Mouse (Mus musculus) hindbrain, embryonic 15.5 days (tissue): ENCODE results near the gene Erich6b. TPM values are rescaled to one million over a fixed set of nuclear protein-coding genes. Genes with fewer than 3 reads are reported as not detected.

ENCODE experiments used
- ATAC-seq: fragments of 200-750 bp; cut with Nextera tagmentation; 2 replicates; pipeline ENCODE4 v1.8.0; 2017; ENCODE audit warnings: low read depth, moderate number of reproducible peaks, moderate TSS enrichment; ENCODE audit not compliant: low FRiP score
- H3K27ac ChIP-seq: fragments of 300-500 bp; sonication (generic); replicated peaks from 2 replicates; pipeline ENCODE4 v1.5.1; 2015; ENCODE audit warnings: mild to moderate bottlenecking, inconsistent platforms
- H3K27me3 ChIP-seq: fragments of 300-500 bp; sonication (generic); 2 replicates; pipeline ENCODE4 v1.6.1; 2015; ENCODE audit warnings: control low read depth, inconsistent platforms
- H3K36me3 ChIP-seq: fragments of 300-500 bp; sonication (generic); 2 replicates; pipeline ENCODE4 v1.6.1; 2015; ENCODE audit warnings: control low read depth, inconsistent platforms
- H3K4me1 ChIP-seq: fragments of 300-500 bp; sonication (generic); replicated peaks from 2 replicates; pipeline ENCODE4 v1.6.1; 2015; ENCODE audit warnings: control low read depth, inconsistent platforms
- H3K4me2 ChIP-seq: fragments of 300-500 bp; sonication (generic); 2 replicates; pipeline ENCODE4 v1.6.1; 2015; ENCODE audit warnings: moderate library complexity, mild to moderate bottlenecking, inconsistent platforms
- H3K4me3 ChIP-seq: fragments of 300-500 bp; sonication (generic); 2 replicates; pipeline ENCODE4 v1.5.1; 2015; ENCODE audit warnings: mild to moderate bottlenecking, inconsistent platforms
- H3K9ac ChIP-seq: fragments of 300-500 bp; sonication (generic); 2 replicates; pipeline ENCODE4 v1.6.1; 2015; ENCODE audit warnings: inconsistent platforms
- H3K9me3 ChIP-seq: fragments of 300-500 bp; sonication (generic); 2 replicates; pipeline ENCODE4 v1.6.1; 2016; ENCODE audit warnings: control low read depth, inconsistent platforms
- WGBS: fragments of 180-500 bp; shearing (Covaris S2); methylation state at CpG from one replicate; pipeline ENCODE4 v1.1.7; 2015; 5-methylcytosine and 5-hydroxymethylcytosine counted together
- polyA plus RNA-seq: library from polyadenylated mRNA; unstranded; fragments of >200 nt; fragmentation: Nextera tagmentation; extraction: Ambion mirVana; gene quantifications from 2 replicates; pipeline ENCODE4 v1.2.1, GENCODE M21; 2015

Gene Erich6b
- polyA plus RNA-seq, 1 experiment from 2014 or later = not detected

GRCm38 (mm10) chr14:75646968-75647829 is 5.1 kb downstream of the Erich6b start:
- Histone ChIP-seq H3K4me2 (0 out of 2 replicates have a peak overlapping the region, but pooled peaks have one; percentile 3), H3K27ac (peak overlapping the region; percentile 61), H3K4me3 (no peak overlapping the region), H3K4me1 (peaks cover 7% of the 10 kb centered on the region), H3K27me3 (no peaks in the 10 kb centered on the region), H3K9ac (no peak overlapping the region), H3K36me3 (no peaks in the 10 kb centered on the region), H3K9me3 (no peaks in the 10 kb centered on the region)
- 27% methylated on average over 20 of the region's 20 CpGs for WGBS
- ATAC-seq = peak; percentile 71; the same call in 1 of the 2 replicates

GRCm38 (mm10) chr14:75660936-75661335 is 18.9 kb downstream of the Erich6b start:
- H3K9me3 ChIP-seq = no peaks in the 10 kb centered on the region
- ATAC-seq = peak; percentile 30; the same call in 1 of the 2 replicates
- no peak overlapping the region for H3K4me2 ChIP-seq
- 60% methylated on average over 6 of the region's 6 CpGs for WGBS
- H3K4me1 ChIP-seq = peaks cover 11% of the 10 kb centered on the region
- no peak overlapping the region for H3K4me3 ChIP-seq
- no peaks in the 10 kb centered on the region for H3K36me3 ChIP-seq
- no peak overlapping the region for H3K27ac ChIP-seq
- no peak overlapping the region for H3K9ac ChIP-seq
- H3K27me3 ChIP-seq = no peaks in the 10 kb centered on the region

- WGBS = 32% methylated on average over 8 of the region's 8 CpGs
- Histone ChIP-seq H3K9me3 (no peaks in the 10 kb centered on the region), H3K27ac (no peak overlapping the region), H3K4me2 (no peak overlapping the region), H3K27me3 (no peaks in the 10 kb centered on the region), H3K36me3 (no peaks in the 10 kb centered on the region), H3K9ac (no peak overlapping the region), H3K4me1 (peaks cover 11% of the 10 kb centered on the region), H3K4me3 (no peak overlapping the region)
- ATAC-seq = no peak
Observed at GRCm38 (mm10) chr14:75661548-75661947, 19.5 kb downstream of the Erich6b start.

GRCm38 (mm10) chr14:75665430-75666180 is 23.5 kb downstream of the Erich6b start:
- no peaks in the 10 kb centered on the region for H3K36me3 ChIP-seq
- ATAC-seq = no peak
- H3K27me3 ChIP-seq = no peaks in the 10 kb centered on the region
- no peaks in the 10 kb centered on the region for H3K9me3 ChIP-seq
- no peak overlapping the region for H3K4me2 ChIP-seq
- WGBS = 74% methylated on average over 2 of the region's 2 CpGs
- H3K4me3 ChIP-seq = no peak overlapping the region
- H3K9ac ChIP-seq = no peak overlapping the region
- H3K4me1 ChIP-seq = peaks cover 11% of the 10 kb centered on the region
- H3K27ac ChIP-seq = no peak overlapping the region

GRCm38 (mm10) chr14:75669085-75669645 is 27.1 kb downstream of the Erich6b start:
- no peaks in the 10 kb centered on the region for H3K36me3 ChIP-seq
- H3K4me1 ChIP-seq = no peaks in the 10 kb centered on the region
- H3K9ac ChIP-seq = no peak overlapping the region
- ATAC-seq = no peak
- H3K27ac ChIP-seq = no peak overlapping the region
- H3K9me3 ChIP-seq = no peaks in the 10 kb centered on the region
- H3K4me3 ChIP-seq = no peak overlapping the region
- no peak overlapping the region for H3K4me2 ChIP-seq
- H3K27me3 ChIP-seq = no peaks in the 10 kb centered on the region
- 76% methylated on average over 1 of the region's 1 CpGs for WGBS

GRCm38 (mm10) chr14:75676316-75676715 is 34.3 kb downstream of the Erich6b start:
- Histone ChIP-seq H3K9ac (no peak overlapping the region), H3K4me3 (no peak overlapping the region), H3K4me2 (no peak overlapping the region), H3K36me3 (no peaks in the 10 kb centered on the region), H3K9me3 (no peaks in the 10 kb centered on the region), H3K27ac (no peak overlapping the region), H3K27me3 (no peaks in the 10 kb centered on the region), H3K4me1 (no peaks in the 10 kb centered on the region)
- ATAC-seq = no peak
- 42% methylated on average over 6 of the region's 6 CpGs for WGBS

- Histone ChIP-seq H3K9ac (no peak overlapping the region), H3K4me1 (no peaks in the 10 kb centered on the region), H3K36me3 (no peaks in the 10 kb centered on the region), H3K27ac (no peak overlapping the region), H3K4me3 (no peak overlapping the region), H3K4me2 (no peak overlapping the region), H3K27me3 (no peaks in the 10 kb centered on the region), H3K9me3 (no peaks in the 10 kb centered on the region)
- 83% methylated on average over 2 of the region's 2 CpGs for WGBS
- ATAC-seq = no peak
Observed at GRCm38 (mm10) chr14:75690428-75690827, 48.4 kb downstream of the Erich6b start.

- Histone ChIP-seq H3K27ac (no peak overlapping the region), H3K9ac (no peak overlapping the region), H3K36me3 (peaks cover under 1% of the 10 kb centered on the region), H3K4me3 (no peak overlapping the region), H3K27me3 (no peaks in the 10 kb centered on the region), H3K9me3 (no peaks in the 10 kb centered on the region), H3K4me1 (no peaks in the 10 kb centered on the region), H3K4me2 (no peak overlapping the region)
- WGBS = 90% methylated on average over 5 of the region's 5 CpGs
- ATAC-seq = no peak
Observed at GRCm38 (mm10) chr14:75696096-75696495, 54.0 kb downstream of the Erich6b start.

GRCm38 (mm10) chr14:75697928-75698327 is 55.9 kb downstream of the Erich6b start:
- Histone ChIP-seq H3K4me2 (no peak overlapping the region), H3K4me3 (no peak overlapping the region), H3K4me1 (no peaks in the 10 kb centered on the region), H3K9ac (no peak overlapping the region), H3K27ac (no peak overlapping the region), H3K27me3 (no peaks in the 10 kb centered on the region), H3K36me3 (peaks cover 7% of the 10 kb centered on the region), H3K9me3 (no peaks in the 10 kb centered on the region)
- 95% methylated on average over 1 of the region's 1 CpGs for WGBS
- no peak for ATAC-seq

- peaks cover 45% of the 10 kb centered on the region for H3K36me3 ChIP-seq
- no peaks in the 10 kb centered on the region for H3K4me1 ChIP-seq
- ATAC-seq = no peak
- H3K9ac ChIP-seq = no peak overlapping the region
- H3K27me3 ChIP-seq = no peaks in the 10 kb centered on the region
- no peaks in the 10 kb centered on the region for H3K9me3 ChIP-seq
- no peak overlapping the region for H3K4me3 ChIP-seq
- no peak overlapping the region for H3K4me2 ChIP-seq
- H3K27ac ChIP-seq = no peak overlapping the region
- 78% methylated on average over 4 of the region's 4 CpGs for WGBS
Observed at GRCm38 (mm10) chr14:75706647-75707046, 64.6 kb downstream of the Erich6b start.

GRCm38 (mm10) chr14:75707771-75708170 is 65.7 kb downstream of the Erich6b start:
- no peaks in the 10 kb centered on the region for H3K9me3 ChIP-seq
- no peak overlapping the region for H3K27ac ChIP-seq
- H3K27me3 ChIP-seq = no peaks in the 10 kb centered on the region
- no peak overlapping the region for H3K4me2 ChIP-seq
- WGBS = 20% methylated on average over 7 of the region's 7 CpGs
- H3K36me3 ChIP-seq = peaks cover 52% of the 10 kb centered on the region
- ATAC-seq = no peak
- no peak overlapping the region for H3K4me3 ChIP-seq
- H3K9ac ChIP-seq = no peak overlapping the region
- no peaks in the 10 kb centered on the region for H3K4me1 ChIP-seq

GRCm38 (mm10) chr14:75708986-75709385 is 66.9 kb downstream of the Erich6b start:
- no peaks in the 10 kb centered on the region for H3K4me1 ChIP-seq
- no peaks in the 10 kb centered on the region for H3K27me3 ChIP-seq
- no peak for ATAC-seq
- no peaks in the 10 kb centered on the region for H3K9me3 ChIP-seq
- H3K9ac ChIP-seq = no peak overlapping the region
- H3K4me3 ChIP-seq = no peak overlapping the region
- WGBS = 100% methylated on average over 1 of the region's 1 CpGs
- peaks cover 51% of the 10 kb centered on the region for H3K36me3 ChIP-seq
- no peak overlapping the region for H3K4me2 ChIP-seq
- H3K27ac ChIP-seq = no peak overlapping the region
